Mouse (Mus musculus) embryonic stem cell, embryonic (primary cell): ENCODE measurements around the gene Col8a2.

Source experiments
- CTCF ChIA-PET, 4 experiments: fragments of 300-600 bp in 2 of 4; fragments of 350-600 bp in 2 of 4; sonication (Branson Sonifier 250); formaldehyde crosslinking; loops; one replicate each; lab custom pipeline; 2022; ENCODE audit warnings: inconsistent platforms in 2 of 4; lab: Charles Lee
- POLR2A ChIA-PET, 4 experiments: fragments of 300-600 bp in 2 of 4; fragments of 350-600 bp in 2 of 4; sonication (Branson Sonifier 250); formaldehyde crosslinking; loops; one replicate each; lab custom pipeline; 2022; ENCODE audit warnings: antibody characterized with exemption in 4 of 4, inconsistent platforms in 1 of 4; lab: Charles Lee

Gene Col8a2

GRCm38 (mm10) chr4:126324861-126325260 lies 38.3 kb downstream of the Col8a2 start:
- CTCF ChIA-PET, result interaction anchor here in 3 of 4 experiments (0.7 to 2.3 kb wide), 4 partner anchors 15 to 232 kb away, joined by 3 to 5 read pairs (median 5); partner anchors contain the start of gene Clspn (in 1 of the 3)
- POLR2A ChIA-PET, result interaction anchor here in 3 of 4 experiments (0.6 to 2.8 kb wide), 8 partner anchors 8 to 188 kb away, joined by 3 to 16 read pairs (median 4); no protein-coding TSS in a partner anchor

GRCm38 (mm10) chr4:126325281-126325861 lies 38.8 kb downstream of the Col8a2 start, which contains the start of gene Tekt2:
Gene Tekt2, minus strand, starts transcription at chr4:126325688.
- CTCF ChIA-PET, result interaction anchor here in 3 of 4 experiments (0.5 to 2.3 kb wide), 6 partner anchors 11 to 232 kb away, joined by 3 to 9 read pairs (median 5); partner anchors contain the start of gene Clspn (in 1 of the 3)
- POLR2A ChIA-PET, result interaction anchor here in 2 of 4 experiments (0.5 to 2.8 kb wide), 8 partner anchors 9 to 140 kb away, joined by 3 to 16 read pairs (median 4); no protein-coding TSS in a partner anchor

GRCm38 (mm10) chr4:126326036-126326435 lies 39.4 kb downstream of the Col8a2 start:
- CTCF ChIA-PET, result interaction anchor here (0.7 to 2.3 kb wide), 4 partner anchors 10 to 837 kb away, joined by 3 to 9 read pairs (median 5); no protein-coding TSS in a partner anchor
- POLR2A ChIA-PET, result interaction anchor here in 3 of 4 experiments (0.7 to 2.8 kb wide), 8 partner anchors 14 to 199 kb away, joined by 3 to 16 read pairs (median 4); no protein-coding TSS in a partner anchor

- ChIA-PET POLR2A (interaction anchor here in 2 of 4 experiments (1.4 to 2.3 kb wide), 2 partner anchors 9 kb away, joined by 3 to 8 read pairs; partner anchors contain the start of gene Adprhl2 (in 1 of the 2)), CTCF (interaction anchor here in 1 of 4 experiments (0.6 kb wide), 1 partner anchor 29 kb away, joined by 3 read pairs; no protein-coding TSS in a partner anchor)
These were observed 43.7 kb downstream of the Col8a2 start for GRCm38 (mm10) chr4:126330295-126330694.

GRCm38 (mm10) chr4:126331751-126332150 lies 45.2 kb downstream of the Col8a2 start:
- CTCF ChIA-PET, result interaction anchor here (0.6 to 3.1 kb wide), 20 partner anchors 10 to 408 kb away, joined by 3 to 45 read pairs (median 4); partner anchors contain the start of gene Adprhl2 (in 4 of the 4)
- POLR2A ChIA-PET, result interaction anchor here in 2 of 4 experiments (0.6 to 1.1 kb wide), 6 partner anchors 10 to 345 kb away, joined by 3 to 7 read pairs (median 4); partner anchors contain the start of genes Adprhl2 (in 1 of the 2), Ago3 (in 1 of the 2) and Psmb2 (in 1 of the 2)

GRCm38 (mm10) chr4:126332358-126332757 lies 45.8 kb downstream of the Col8a2 start:
- CTCF ChIA-PET, result interaction anchor here (0.5 to 3.1 kb wide), 43 partner anchors 10 to 854 kb away, joined by 3 to 45 read pairs (median 4); partner anchors contain the start of genes Adprhl2 (in 3 of the 4), Ago1 (in 1 of the 4) and Ago3 (in 1 of the 4)
- POLR2A ChIA-PET, result interaction anchor here in 2 of 4 experiments (0.6 to 1.1 kb wide), 5 partner anchors 11 to 345 kb away, joined by 3 to 7 read pairs (median 4); partner anchors contain the start of genes Adprhl2 (in 2 of the 2) and Psmb2 (in 1 of the 2)

GRCm38 (mm10) chr4:126339461-126339860 lies 52.9 kb downstream of the Col8a2 start:
- POLR2A ChIA-PET, result interaction anchor here (0.6 to 3.8 kb wide), 24 partner anchors 9 to 1205 kb away, joined by 3 to 16 read pairs (median 5); partner anchors contain the start of genes Adprhl2 (in 3 of the 4), Ago1 (in 1 of the 4), Ago3 (in 1 of the 4) and Psmb2 (in 1 of the 4)
- CTCF ChIA-PET, result interaction anchor here (0.6 to 1.4 kb wide), 7 partner anchors 10 to 125 kb away, joined by 3 to 10 read pairs (median 3); partner anchors contain the start of genes Adprhl2 (in 2 of the 4) and Tekt2 (in 1 of the 4)

GRCm38 (mm10) chr4:126343451-126343850 lies 56.9 kb downstream of the Col8a2 start:
- CTCF ChIA-PET, result no interaction called here
- POLR2A ChIA-PET, result interaction anchor here in 1 of 4 experiments (1.6 kb wide), 1 partner anchor 95 kb away, joined by 3 read pairs; no protein-coding TSS in a partner anchor

- POLR2A ChIA-PET, result interaction anchor here in 2 of 4 experiments (1.1 to 3.4 kb wide), 3 partner anchors 12 to 105 kb away, joined by 3 to 14 read pairs (median 4); no protein-coding TSS in a partner anchor
These were observed 73.5 kb downstream of the Col8a2 start for GRCm38 (mm10) chr4:126360069-126360468.

More at GRCm38 (mm10) chr4:126360069-126360468, 73.5 kb downstream of the Col8a2 start:
- CTCF ChIA-PET, result no interaction called here
